Mouse (Mus musculus) erythroblast, embryonic 14.5 days (primary cell): ENCODE measurements around the gene Phxr2. TPM values are rescaled to one million over a fixed set of nuclear protein-coding genes. Genes with fewer than 3 reads are reported as not detected.
"Not testable (repeated sequence)": the region's sequence is repeated elsewhere in the genome, so short reads cannot be mapped to it uniquely, and the experiment has no call there.

Source experiments
- H3K27me3 ChIP-seq: 2 replicates; pipeline ENCODE4 v1.6.1; 2012; ENCODE audit warnings: inconsistent platforms; ENCODE audit not compliant: control insufficient read depth
- H3K36me3 ChIP-seq: 2 replicates; pipeline ENCODE4 v1.6.1; 2012; ENCODE audit warnings: mild to moderate bottlenecking, inconsistent platforms; ENCODE audit not compliant: control insufficient read depth
- H3K4me1 ChIP-seq: 2 replicates; pipeline ENCODE4 v1.6.1; 2012; ENCODE audit warnings: inconsistent platforms; ENCODE audit not compliant: control insufficient read depth
- H3K4me3 ChIP-seq: replicated peaks from 2 replicates; pipeline ENCODE3; 2012; ENCODE audit warnings: moderate library complexity, mild to moderate bottlenecking, inconsistent platforms
- H3K9me3 ChIP-seq: 2 replicates; pipeline ENCODE4 v1.6.1; 2012; ENCODE audit warnings: low read length, inconsistent platforms, mixed read lengths; ENCODE audit not compliant: control insufficient read depth
- GATA1 ChIP-seq: IDR thresholded peaks from 2 replicates; pipeline ENCODE4 v1.6.1; 2012; ENCODE audit warnings: low read length, inconsistent platforms, mixed read lengths
- TAL1 ChIP-seq: IDR thresholded peaks from 3 replicates; pipeline ENCODE4 v1.6.1; 2012; ENCODE audit warnings: low read length, inconsistent platforms, mixed read lengths
- polyA plus RNA-seq: library from polyadenylated mRNA; stranded (reverse); fragments of >175 nt; gene quantifications from 2 replicates; pipeline ENCODE4 v1.2.3, GENCODE M21; 2012

Phxr2 gene
- polyA plus RNA-seq, 1 experiment: not detected

DNA sequence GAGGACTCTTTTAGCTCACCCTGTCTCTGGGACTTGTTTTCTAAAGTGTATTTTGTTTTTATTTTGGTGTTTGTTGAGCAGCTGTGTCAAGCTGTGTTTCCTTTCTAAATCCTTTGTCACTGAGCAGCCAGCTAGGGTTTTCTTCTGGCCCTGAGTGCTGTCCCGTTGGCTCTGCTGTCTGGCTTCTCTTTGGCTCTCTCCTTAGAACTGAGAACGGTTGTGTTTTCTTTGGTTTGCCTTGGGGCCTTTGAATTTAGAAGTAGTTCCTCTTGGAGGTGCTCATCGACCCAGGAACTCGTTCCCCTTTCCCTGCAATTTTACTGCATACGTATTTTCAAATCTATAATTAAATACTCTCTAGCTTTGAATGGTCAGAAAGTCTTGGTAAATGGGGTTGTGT lies 36.9 kb upstream of the Phxr2 start:
- Histone ChIP-seq H3K36me3 (peaks cover 5% of the 10 kb centered on the region), H3K4me3 (no peak overlapping the region), H3K4me1 (no peaks in the 10 kb centered on the region), H3K9me3 (no peaks in the 10 kb centered on the region), H3K27me3 (no peaks in the 10 kb centered on the region)
- TF ChIP-seq TAL1 (no peak), GATA1 (no peak)

DNA sequence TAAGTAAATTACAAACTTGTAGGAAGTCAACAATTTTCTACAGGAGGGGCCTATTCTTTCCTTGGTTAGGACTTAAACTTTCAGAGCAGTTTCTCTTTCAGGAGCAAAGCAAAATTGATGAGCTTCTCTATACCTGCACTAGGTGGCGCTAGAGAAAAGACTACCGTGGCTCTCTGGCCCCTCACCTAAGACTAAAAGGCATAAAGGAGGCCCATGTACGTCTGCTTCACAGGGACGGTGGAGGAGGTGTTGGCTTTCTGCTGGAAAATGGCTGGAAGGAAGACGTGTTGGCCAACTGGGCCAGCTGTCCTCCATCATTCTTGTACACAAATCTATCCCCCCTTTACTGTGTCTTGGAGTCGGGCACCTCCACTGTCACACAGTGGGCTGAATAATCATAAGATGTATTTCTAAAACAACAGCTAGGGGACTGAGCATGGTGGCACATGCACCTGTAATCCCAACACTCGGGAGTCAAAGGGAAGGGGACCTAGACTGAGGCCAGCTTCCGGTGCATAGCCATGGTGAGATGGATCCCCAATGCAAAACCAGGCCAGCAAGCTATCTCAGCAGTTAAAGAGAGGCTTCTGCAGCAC lies 36.0 kb upstream of the Phxr2 start:
- Histone ChIP-seq H3K36me3 (peaks cover 5% of the 10 kb centered on the region), H3K4me3 (no peak overlapping the region), H3K9me3 (no peaks in the 10 kb centered on the region), H3K27me3 (no peaks in the 10 kb centered on the region), H3K4me1 (no peaks in the 10 kb centered on the region)
- no peak for TF ChIP-seq TAL1
- TF ChIP-seq GATA1: no peak

DNA sequence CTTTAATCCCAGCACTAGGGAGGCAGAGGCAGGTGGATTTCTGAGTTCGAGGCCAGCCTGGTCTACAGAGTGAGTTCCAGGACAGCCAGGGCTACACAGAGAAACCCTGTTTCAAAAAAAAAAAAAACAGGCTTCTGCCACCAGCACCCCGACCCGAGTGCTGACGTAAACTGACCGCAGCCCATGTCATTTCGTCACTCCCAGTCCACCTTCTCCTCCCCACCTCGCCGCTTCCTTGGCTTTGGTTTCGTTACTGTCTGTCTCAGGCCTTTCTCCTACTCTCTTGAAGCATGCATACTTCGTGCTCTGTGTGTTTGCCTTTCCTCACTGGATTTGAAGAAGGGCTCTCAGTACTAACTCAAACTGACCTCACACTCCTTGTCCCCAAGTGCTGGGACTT lies 31.6 kb upstream of the Phxr2 start:
- not testable (repeated sequence) for H3K4me1 ChIP-seq, H3K36me3 ChIP-seq, H3K9me3 ChIP-seq

DNA sequence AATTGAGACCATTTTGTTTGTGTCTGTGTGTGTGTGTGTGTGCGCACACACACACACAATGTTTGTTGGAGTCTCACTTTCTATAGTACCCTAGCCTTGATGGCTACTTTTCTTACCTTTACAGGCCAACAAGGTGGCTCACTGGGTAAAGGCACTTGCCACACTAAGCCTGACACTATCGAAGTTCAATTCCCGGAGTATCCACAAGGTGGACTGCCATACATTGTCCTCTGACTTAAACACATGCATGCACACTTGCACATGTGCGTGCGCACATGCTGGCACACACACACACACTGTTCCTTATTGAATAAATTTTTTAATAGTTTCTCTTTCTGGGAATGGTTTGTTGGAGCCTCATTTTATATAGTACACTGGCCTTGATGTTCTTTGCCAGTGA lies 30.7 kb upstream of the Phxr2 start:
- no peak for TF ChIP-seq GATA1
- no peak for TF ChIP-seq TAL1
- Histone ChIP-seq H3K27me3 (no peaks in the 10 kb centered on the region), H3K4me1 (peaks cover 7% of the 10 kb centered on the region), H3K36me3 (peaks cover 5% of the 10 kb centered on the region), H3K4me3 (no peak overlapping the region), H3K9me3 (no peaks in the 10 kb centered on the region)

More for the DNA sequence above, 31.6 kb upstream of the Phxr2 start:
- not testable (repeated sequence) for H3K4me3 ChIP-seq, H3K27me3 ChIP-seq

DNA sequence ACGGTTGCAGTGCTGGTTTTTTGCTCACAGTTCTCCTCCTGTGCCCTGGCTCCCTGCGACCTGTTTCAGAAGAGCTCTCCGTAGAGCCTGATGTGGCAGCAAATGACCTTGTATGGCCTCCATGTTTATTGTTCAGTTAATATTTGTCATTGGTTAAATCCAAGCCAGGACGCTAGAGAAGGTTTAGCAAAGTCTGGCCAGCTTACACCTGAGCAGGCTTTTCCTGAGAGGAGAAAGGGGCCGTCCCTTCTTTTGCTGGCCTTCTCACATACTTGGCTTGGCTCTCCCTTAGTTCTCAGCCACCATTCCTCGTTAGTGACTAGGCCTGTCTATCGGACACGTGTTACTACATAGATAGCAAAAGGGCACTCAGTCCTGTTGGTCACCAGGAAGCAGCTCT lies 28.5 kb upstream of the Phxr2 start:
- peaks cover 24% of the 10 kb centered on the region for H3K4me1 ChIP-seq
- TF ChIP-seq TAL1 (no peak), GATA1 (no peak)
- no peaks in the 10 kb centered on the region for H3K27me3 ChIP-seq
- no peak overlapping the region for H3K4me3 ChIP-seq
- H3K9me3 ChIP-seq: no peaks in the 10 kb centered on the region
- H3K36me3 ChIP-seq: peaks cover 4% of the 10 kb centered on the region

- peaks cover 24% of the 10 kb centered on the region for H3K4me1 ChIP-seq
- H3K9me3 ChIP-seq: no peaks in the 10 kb centered on the region
- H3K27me3 ChIP-seq: no peaks in the 10 kb centered on the region
- no peak for TF ChIP-seq GATA1
- no peak for TF ChIP-seq TAL1
- peaks cover 6% of the 10 kb centered on the region for H3K36me3 ChIP-seq
- H3K4me3 ChIP-seq: no peak overlapping the region
Measured at GRCm38 (mm10) chr10:99152063-99152462, 25.9 kb upstream of the Phxr2 start.

DNA sequence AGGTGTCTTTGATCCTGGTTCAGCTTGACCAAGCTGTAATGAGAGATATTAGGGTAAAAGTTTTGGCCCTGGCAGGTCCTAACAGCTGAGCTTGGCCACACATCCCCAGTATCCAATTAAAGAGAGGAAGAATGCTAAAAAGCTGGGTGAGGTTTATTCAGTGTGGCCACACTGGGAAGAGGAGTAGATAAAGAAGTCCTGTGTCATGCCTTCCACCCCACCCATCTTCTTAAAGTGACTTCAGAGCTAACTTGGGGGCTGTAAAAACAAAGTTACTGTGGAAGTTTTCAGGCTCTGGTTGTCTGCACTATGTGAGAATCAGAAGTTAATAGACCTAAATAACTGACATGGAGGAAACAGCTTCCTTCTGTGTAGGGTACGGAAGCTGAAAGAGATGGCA lies 25.5 kb upstream of the Phxr2 start:
- no peaks in the 10 kb centered on the region for H3K27me3 ChIP-seq
- no peak; the same call in 1 of the 2 replicates for TF ChIP-seq GATA1
- no peak for TF ChIP-seq TAL1
- H3K4me3 ChIP-seq: no peak overlapping the region
- peaks cover 6% of the 10 kb centered on the region for H3K36me3 ChIP-seq
- peaks cover 24% of the 10 kb centered on the region for H3K4me1 ChIP-seq
- H3K9me3 ChIP-seq: no peaks in the 10 kb centered on the region

GRCm38 (mm10) chr10:99150016-99150415 lies 23.9 kb upstream of the Phxr2 start:
- peaks cover 6% of the 10 kb centered on the region for H3K36me3 ChIP-seq
- no peaks in the 10 kb centered on the region for H3K9me3 ChIP-seq
- H3K4me1 ChIP-seq: peaks cover 24% of the 10 kb centered on the region
- no peak for TF ChIP-seq TAL1
- TF ChIP-seq GATA1: no peak
- no peak overlapping the region for H3K4me3 ChIP-seq
- H3K27me3 ChIP-seq: no peaks in the 10 kb centered on the region

DNA sequence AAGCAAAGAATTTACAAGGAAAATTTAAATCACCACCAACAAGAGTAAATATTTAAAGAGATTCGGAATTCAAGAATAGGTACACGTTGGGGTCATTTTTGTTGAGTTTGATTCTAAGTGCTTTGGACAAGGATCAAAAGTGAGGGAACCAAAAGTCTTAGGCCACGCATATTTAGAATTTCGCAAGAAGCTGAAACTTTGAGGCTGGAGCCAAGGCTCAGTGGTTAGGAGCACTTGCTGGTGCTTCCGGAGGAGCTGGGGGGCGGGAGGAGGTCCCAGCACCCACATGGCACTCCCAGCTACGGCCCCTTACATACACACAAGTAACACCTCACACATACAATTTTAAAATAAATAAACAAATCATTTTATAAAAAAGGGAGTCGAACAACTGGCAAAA lies 20.5 kb upstream of the Phxr2 start:
- Histone ChIP-seq H3K4me3 (no peak overlapping the region), H3K36me3 (peaks cover 6% of the 10 kb centered on the region), H3K27me3 (no peaks in the 10 kb centered on the region), H3K9me3 (no peaks in the 10 kb centered on the region), H3K4me1 (peaks cover 16% of the 10 kb centered on the region)
- no peak for TF ChIP-seq GATA1
- TF ChIP-seq TAL1: no peak

GRCm38 (mm10) chr10:99145611-99146010 lies 19.5 kb upstream of the Phxr2 start:
- TF ChIP-seq GATA1 (no peak), TAL1 (no peak)
- H3K4me1 ChIP-seq: peaks cover 6% of the 10 kb centered on the region
- no peaks in the 10 kb centered on the region for H3K9me3 ChIP-seq

More at GRCm38 (mm10) chr10:99145611-99146010, 19.5 kb upstream of the Phxr2 start:
- Histone ChIP-seq H3K36me3 (peaks cover 6% of the 10 kb centered on the region), H3K27me3 (no peaks in the 10 kb centered on the region), H3K4me3 (no peak overlapping the region)
